Mouse (Mus musculus) layer of hippocampus, adult 18-20 months (tissue): Measurements from ENCODE around the gene Sh3bgrl2. TPM values are rescaled to one million over a fixed set of nuclear protein-coding genes. Genes with fewer than 3 reads are reported as not detected.

ENCODE experiments used
- DNase-seq, 2 experiments: peaks; one replicate each; pipeline ENCODE4 v3.0.0; 2022; ENCODE audit warnings: low spot score in 2 of 2
- total RNA-seq, 2 experiments: library from RNA; stranded (reverse); gene quantifications; 2 replicates each; pipeline ENCODE4 v1.2.3; 2021

The Sh3bgrl2 gene
- total RNA-seq, 2 experiments from 2014 or later: 28.9 to 33.1 TPM

GRCm38 (mm10) chr9:83663981-83664897 lies 116.1 kb downstream of the Sh3bgrl2 start:
- peak in 1 of 2 experiments; percentile 32 for DNase-seq

DNA sequence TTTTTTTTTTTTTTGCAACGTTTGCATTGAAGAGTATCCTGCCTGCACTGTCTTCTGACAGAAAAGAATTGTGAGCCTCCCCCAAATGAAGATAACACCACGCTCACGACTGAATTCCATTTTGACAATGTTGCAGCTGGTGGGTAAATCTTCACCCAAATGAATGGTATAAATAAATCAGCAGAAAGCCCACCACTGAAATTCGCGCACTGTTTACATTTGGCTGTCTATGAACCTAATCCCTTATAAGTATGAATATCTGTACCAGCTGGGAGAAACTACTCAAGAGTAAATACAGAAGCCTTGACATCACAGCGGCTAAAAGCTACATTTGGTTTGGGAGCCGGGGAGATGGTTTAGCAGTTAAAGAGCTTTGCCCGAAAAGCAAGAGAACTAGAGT lies 116.8 kb downstream of the Sh3bgrl2 start:
- no peak for DNase-seq

- no peak for DNase-seq
Observed at GRCm38 (mm10) chr9:83667031-83667430, 118.9 kb downstream of the Sh3bgrl2 start.

DNA sequence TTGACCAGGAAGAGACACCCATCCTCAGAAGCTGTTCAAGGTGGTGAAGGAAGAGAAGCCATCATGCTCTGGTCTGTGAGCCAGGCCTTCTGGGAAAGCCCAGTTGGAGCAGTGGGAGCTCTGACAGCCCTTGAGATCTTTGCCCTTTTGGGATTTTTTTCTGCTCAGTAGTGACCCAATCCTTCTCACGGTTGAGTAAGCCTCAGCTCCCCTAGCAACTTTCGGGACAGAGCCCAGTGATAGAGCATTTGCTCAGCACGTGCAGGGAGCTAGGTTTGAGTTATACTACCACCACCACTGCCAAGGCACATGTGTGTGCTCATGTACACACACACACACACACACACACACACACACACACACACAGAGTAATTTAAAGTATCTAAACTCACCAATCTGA lies 131.5 kb downstream of the Sh3bgrl2 start:
- DNase-seq: no peak

GRCm38 (mm10) chr9:83681661-83682655 lies 133.8 kb downstream of the Sh3bgrl2 start:
- no peak for DNase-seq

GRCm38 (mm10) chr9:83686511-83687100 lies 138.5 kb downstream of the Sh3bgrl2 start:
- peak in 1 of 2 experiments; percentile 37 for DNase-seq

DNA sequence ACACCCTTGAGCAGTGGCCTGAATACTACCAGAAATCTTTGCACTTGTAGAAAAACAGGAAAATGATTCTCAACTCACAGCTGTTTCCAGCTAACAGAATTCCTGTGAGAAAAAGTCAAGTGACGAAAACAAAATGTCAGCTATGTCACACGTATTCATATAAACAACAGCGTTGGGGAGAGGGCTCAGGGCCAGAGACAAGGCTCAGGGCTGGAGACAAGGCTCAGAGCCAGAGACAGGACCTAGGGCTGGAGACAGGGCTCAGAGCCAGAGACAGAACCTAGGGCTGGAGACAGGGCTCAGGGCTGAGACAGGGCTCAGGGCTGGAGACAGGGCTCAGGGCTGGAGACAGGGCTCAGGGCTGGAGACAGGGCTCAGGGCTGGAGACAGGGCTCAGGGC lies 139.8 kb downstream of the Sh3bgrl2 start:
- DNase-seq: no peak

Other genes with a start within 250 kb of the Sh3bgrl2 start
- 10 to 100 TPM; 11.7 to 16.5 TPM for gene Lca5, start 107.2 kb upstream of the Sh3bgrl2 start, total RNA-seq